Mouse (Mus musculus) megakaryocyte, embryonic 14.5 days (primary cell): ENCODE measurements at regions not wholly inside any gene's neighbourhood (a gene's known extent, or its start where the extent isn't known, plus 50 kb on each side); places are given as distances from the start of the nearest gene placed in this dataset.

Experiments used
- H3K27me3 ChIP-seq: replicated peaks from 2 replicates; pipeline ENCODE3; 2012; ENCODE audit warnings: inconsistent platforms
- H3K36me3 ChIP-seq: replicated peaks from 2 replicates; pipeline ENCODE3; 2012; ENCODE audit warnings: low read length, inconsistent platforms, mixed read lengths
- H3K4me1 ChIP-seq: 2 replicates; pipeline ENCODE4 v1.6.1; 2012; ENCODE audit warnings: inconsistent platforms
- H3K4me3 ChIP-seq: replicated peaks from 2 replicates; pipeline ENCODE3; 2012; ENCODE audit warnings: moderate library complexity, mild to moderate bottlenecking, inconsistent platforms
- H3K9me3 ChIP-seq: 2 replicates; pipeline ENCODE4 v1.6.1; 2012; ENCODE audit warnings: inconsistent platforms
- FLI1 ChIP-seq: IDR thresholded peaks from 2 replicates; pipeline ENCODE4 v1.6.1; 2012; ENCODE audit warnings: low read length, inconsistent platforms, mixed read lengths
- GATA1 ChIP-seq: IDR thresholded peaks from 3 replicates; pipeline ENCODE4 v1.6.1; 2012; ENCODE audit warnings: mixed read lengths, low read length, inconsistent platforms, borderline replicate concordance

DNA sequence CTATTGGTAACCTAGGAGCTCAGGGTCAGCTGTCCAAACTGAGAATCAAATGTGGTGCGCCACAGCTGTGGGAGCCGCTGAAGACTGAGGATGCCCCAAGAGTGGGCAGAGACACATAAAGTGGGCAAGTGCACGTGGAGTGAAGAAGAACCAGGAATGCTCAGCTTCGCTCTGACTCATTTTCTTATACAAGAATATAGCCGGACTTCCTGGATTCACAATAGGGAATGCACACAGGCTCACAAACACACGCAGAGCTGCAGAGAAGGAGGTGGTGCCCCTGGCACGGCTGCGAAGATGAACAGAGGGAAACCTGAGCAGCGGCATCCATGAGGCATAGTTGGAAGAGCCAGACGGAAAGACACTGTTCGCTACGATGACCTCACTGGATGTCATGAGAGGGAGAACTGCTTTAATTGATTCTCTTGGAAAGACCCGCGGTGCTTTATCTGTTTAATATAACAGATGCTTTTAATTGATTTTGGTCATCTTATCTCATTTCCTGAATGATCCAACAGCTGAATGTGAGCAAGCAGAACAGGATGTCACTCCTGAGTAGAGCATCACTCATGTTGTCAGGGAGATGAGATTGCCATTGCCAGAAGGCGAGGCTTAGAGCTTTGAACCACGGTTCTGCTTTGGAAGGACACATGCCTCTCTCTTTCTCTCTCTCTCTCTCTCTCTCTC is 143.3 kb downstream of the Enc1 start:
- H3K36me3 ChIP-seq = no peaks in the 10 kb centered on the region
- no peak overlapping the region for H3K4me3 ChIP-seq
- peaks cover 9% of the 10 kb centered on the region for H3K9me3 ChIP-seq
- H3K27me3 ChIP-seq = peaks cover 6% of the 10 kb centered on the region
- H3K4me1 ChIP-seq = no peaks in the 10 kb centered on the region
- TF ChIP-seq FLI1 (no peak), GATA1 (no peak)

- Histone ChIP-seq H3K9me3 (peaks cover 9% of the 10 kb centered on the region), H3K27me3 (peaks cover 2% of the 10 kb centered on the region), H3K4me1 (no peaks in the 10 kb centered on the region), H3K4me3 (no peak overlapping the region), H3K36me3 (no peaks in the 10 kb centered on the region)
- TF ChIP-seq FLI1 (no peak), GATA1 (no peak)
Measured at GRCm38 (mm10) chr13:97383351-97383750, 142.4 kb downstream of the Enc1 start.

DNA sequence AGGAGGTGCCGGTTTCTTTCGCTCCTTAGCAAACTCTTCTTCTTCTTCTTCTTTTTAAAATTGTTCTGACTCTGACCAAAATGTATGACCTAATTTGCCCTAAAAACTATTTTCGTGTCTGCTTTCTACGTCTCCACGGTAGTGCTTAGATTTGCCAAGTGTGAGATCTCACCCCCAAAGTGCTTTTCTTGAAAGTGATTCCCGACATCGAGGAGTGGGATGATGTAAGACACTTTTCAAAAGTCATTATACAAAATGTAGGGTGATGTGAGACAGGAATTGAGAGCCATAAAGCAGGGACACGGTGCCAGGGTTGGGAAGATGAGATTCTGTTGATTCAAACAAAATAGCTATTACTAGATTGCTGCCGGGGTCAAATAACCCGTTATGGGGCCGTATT is 139.5 kb downstream of the Enc1 start:
- no peak overlapping the region for H3K4me3 ChIP-seq
- peaks cover 2% of the 10 kb centered on the region for H3K27me3 ChIP-seq
- peaks cover 9% of the 10 kb centered on the region for H3K9me3 ChIP-seq
- TF ChIP-seq FLI1 (no peak), GATA1 (no peak)
- H3K36me3 ChIP-seq = no peaks in the 10 kb centered on the region
- no peaks in the 10 kb centered on the region for H3K4me1 ChIP-seq

DNA sequence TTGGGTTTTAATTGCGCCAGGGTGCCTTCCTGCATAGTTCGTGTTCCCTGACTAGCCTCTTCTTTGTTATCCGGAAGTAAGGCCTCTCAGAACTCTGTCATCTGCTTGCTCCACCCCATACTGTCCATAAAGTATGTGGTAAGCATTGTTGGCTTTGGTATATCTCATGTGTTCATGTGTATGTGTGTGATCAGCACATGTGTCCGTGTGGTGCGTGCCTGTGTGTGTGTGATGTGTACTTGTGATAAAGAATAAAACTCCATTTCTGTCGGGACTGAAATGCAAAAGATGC is 135.3 kb downstream of the Enc1 start:
- H3K9me3 ChIP-seq = no peaks in the 10 kb centered on the region

GRCm38 (mm10) chr13:97375501-97376231 is 134.8 kb downstream of the Enc1 start:
- TF ChIP-seq FLI1 (no peak), GATA1 (no peak)
- no peaks in the 10 kb centered on the region for H3K27me3 ChIP-seq
- no peaks in the 10 kb centered on the region for H3K36me3 ChIP-seq
- no peaks in the 10 kb centered on the region for H3K9me3 ChIP-seq
- H3K4me3 ChIP-seq = no peak overlapping the region
- no peaks in the 10 kb centered on the region for H3K4me1 ChIP-seq

More for the DNA sequence above, 135.3 kb downstream of the Enc1 start:
- H3K4me1 ChIP-seq = no peaks in the 10 kb centered on the region
- TF ChIP-seq FLI1 (no peak), GATA1 (no peak)
- no peaks in the 10 kb centered on the region for H3K27me3 ChIP-seq
- H3K4me3 ChIP-seq = no peak overlapping the region
- H3K36me3 ChIP-seq = no peaks in the 10 kb centered on the region

GRCm38 (mm10) chr13:97372348-97372747 is 131.4 kb downstream of the Enc1 start:
- Histone ChIP-seq H3K4me1 (no peaks in the 10 kb centered on the region), H3K4me3 (no peak overlapping the region), H3K27me3 (no peaks in the 10 kb centered on the region), H3K36me3 (no peaks in the 10 kb centered on the region), H3K9me3 (no peaks in the 10 kb centered on the region)
- TF ChIP-seq GATA1 = no peak
- no peak for TF ChIP-seq FLI1

DNA sequence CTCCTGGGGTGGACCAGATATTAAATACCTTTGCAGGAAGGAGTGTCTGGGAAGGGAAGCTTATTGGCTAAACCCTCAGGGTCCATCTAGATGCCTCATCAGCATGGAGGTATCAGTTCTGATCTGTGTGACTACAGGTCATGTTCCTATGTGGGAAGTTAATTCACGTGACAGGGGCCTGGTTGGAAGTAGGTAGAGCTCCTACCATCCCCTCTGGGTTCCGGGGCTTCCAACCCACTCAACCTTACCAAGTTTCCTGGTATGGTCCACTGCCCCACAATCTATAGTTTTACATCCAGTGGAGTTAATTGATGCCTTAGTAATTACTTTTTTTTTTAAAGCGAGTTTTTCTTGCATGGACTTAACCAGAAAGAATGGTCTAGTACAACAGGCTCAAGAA is 130.3 kb downstream of the Enc1 start:
- no peaks in the 10 kb centered on the region for H3K9me3 ChIP-seq
- no peaks in the 10 kb centered on the region for H3K36me3 ChIP-seq
- H3K4me1 ChIP-seq = no peaks in the 10 kb centered on the region
- H3K4me3 ChIP-seq = no peak overlapping the region
- H3K27me3 ChIP-seq = no peaks in the 10 kb centered on the region
- no peak for TF ChIP-seq GATA1
- no peak for TF ChIP-seq FLI1

GRCm38 (mm10) chr13:97366723-97367122 is 125.8 kb downstream of the Enc1 start:
- Histone ChIP-seq H3K4me1 (no peaks in the 10 kb centered on the region), H3K4me3 (no peak overlapping the region), H3K9me3 (no peaks in the 10 kb centered on the region), H3K36me3 (no peaks in the 10 kb centered on the region), H3K27me3 (peaks cover 15% of the 10 kb centered on the region)
- no peak for TF ChIP-seq FLI1
- no peak for TF ChIP-seq GATA1

DNA sequence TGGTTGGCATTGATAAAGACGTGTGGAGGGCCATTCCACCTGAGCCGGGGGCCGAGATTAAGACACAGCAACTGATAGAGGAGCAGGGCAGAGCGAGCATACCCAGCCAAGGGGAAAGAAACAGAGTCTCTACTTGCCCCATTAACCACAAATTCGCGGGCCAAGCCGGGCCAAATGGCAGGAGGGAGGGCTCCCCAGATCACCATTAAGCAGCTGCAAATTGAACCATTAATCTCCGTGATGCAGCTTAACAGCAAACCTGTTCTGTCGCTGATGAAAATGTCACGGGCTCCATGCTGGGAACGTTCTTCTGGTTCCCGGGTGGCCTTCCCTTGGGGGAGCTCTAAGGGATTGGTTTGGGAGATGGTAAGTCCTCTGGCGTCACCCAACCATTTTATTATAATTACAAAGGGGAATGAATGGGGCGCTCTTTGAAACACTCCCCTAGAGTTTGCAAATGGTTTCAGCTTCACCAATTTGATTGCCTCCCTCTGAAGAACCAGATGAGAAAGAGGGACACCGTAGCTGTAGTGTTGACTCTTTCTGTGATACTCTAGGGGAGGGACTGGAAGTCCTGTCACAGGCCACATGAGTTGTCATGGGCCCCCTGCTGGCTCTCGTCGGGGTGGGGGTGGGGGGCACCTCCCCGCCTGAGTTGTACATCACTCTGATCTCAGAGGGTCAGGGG is 124.8 kb downstream of the Enc1 start:
- Histone ChIP-seq H3K4me3 (no peak overlapping the region), H3K9me3 (no peaks in the 10 kb centered on the region), H3K27me3 (peaks cover 15% of the 10 kb centered on the region), H3K36me3 (no peaks in the 10 kb centered on the region), H3K4me1 (no peaks in the 10 kb centered on the region)
- TF ChIP-seq GATA1 (no peak), FLI1 (no peak)

- H3K4me3 ChIP-seq = no peak overlapping the region
- H3K36me3 ChIP-seq = no peaks in the 10 kb centered on the region
- H3K4me1 ChIP-seq = no peaks in the 10 kb centered on the region
- H3K27me3 ChIP-seq = peaks cover 15% of the 10 kb centered on the region
- H3K9me3 ChIP-seq = no peaks in the 10 kb centered on the region
- no peak for TF ChIP-seq FLI1
- TF ChIP-seq GATA1 = no peak
Measured at GRCm38 (mm10) chr13:97365004-97365403, 124.1 kb downstream of the Enc1 start.
